Mouse (Mus musculus) stomach, embryonic 14.5 days (tissue): ENCODE data around the gene Zdhhc8. TPM values are rescaled to one million over a fixed set of nuclear protein-coding genes. Genes with fewer than 3 reads are reported as not detected.
A peak's percentile ranks its signal among the peaks of the same experiment; 100 is the strongest.

Experiments
- microRNA counts: library from miRNA; unstranded; fragments of <30 nt; microRNA quantifications from one replicate; lab custom pipeline; 2016
- microRNA-seq: library from miRNA; unstranded; fragments of <30 nt; microRNA quantifications from one replicate; pipeline ENCODE4, GENCODE M21; 2016
- polyA plus RNA-seq: library from polyadenylated mRNA; unstranded; fragments of >200 nt; fragmentation: Nextera tagmentation; extraction: Ambion mirVana; gene quantifications from 2 replicates; pipeline ENCODE4 v1.2.1, GENCODE M21; 2014

The Zdhhc8 gene
- polyA plus RNA-seq, 1 experiment from 2014 or later: 9.8 TPM

MicroRNA genes within 50 kb of the gene (microRNA counts, 519-probe panel; counts per million panel counts)
- 2,005 counts per million, percentile 22 among the panel's probes with 10 or more counts for microRNA mmu-miR-1306 (lab: Ali Mortazavi, UCI)

Small RNAs within 50 kb of the gene (microRNA-seq; reads per million reads assigned to microRNA genes)
- 2.3 reads per million for gene Gm24572
- gene Mir1306: 293 reads per million, percentile 61 among the genes with 10 or more reads in this experiment

Other genes starting within 250 kb of the Zdhhc8 start
- gene Dgcr6, start 182.3 kb downstream of the Zdhhc8 start, polyA plus RNA-seq: 81.1 and 94.1 TPM in 2 replicates
- gene Prodh, start 144.9 kb downstream of the Zdhhc8 start, polyA plus RNA-seq: 12.3 and 15.2 TPM in 2 replicates
- gene Rtn4r, start 107.5 kb downstream of the Zdhhc8 start, polyA plus RNA-seq: 2.1 and 3.6 TPM in 2 replicates
- gene Ccdc188, start 17.3 kb downstream of the Zdhhc8 start, polyA plus RNA-seq: not detected in 2 replicates
- 79.1 and 80.2 TPM in 2 replicates for gene Trmt2a, start 13.5 kb upstream of the Zdhhc8 start, polyA plus RNA-seq
- 613 and 635 TPM in 2 replicates for gene Ranbp1, start 13.6 kb upstream of the Zdhhc8 start, polyA plus RNA-seq
- not detected in 2 replicates for gene Gm49776, start 23.2 kb upstream of the Zdhhc8 start, polyA plus RNA-seq
- 42.3 and 43.3 TPM in 2 replicates for gene Dgcr8, start 54.1 kb upstream of the Zdhhc8 start, polyA plus RNA-seq
- 27.2 and 27.4 TPM in 2 replicates for gene Tango2, start 113.0 kb upstream of the Zdhhc8 start, polyA plus RNA-seq
- 26.9 and 27.9 TPM in 2 replicates for gene Arvcf, start 113.0 kb upstream of the Zdhhc8 start, polyA plus RNA-seq
- 18.5 and 18.8 TPM in 2 replicates for gene Txnrd2, start 191.2 kb upstream of the Zdhhc8 start, polyA plus RNA-seq
- 94.3 and 99.0 TPM in 2 replicates for gene Comt, start 191.7 kb upstream of the Zdhhc8 start, polyA plus RNA-seq